In the genomic region with DNA sequence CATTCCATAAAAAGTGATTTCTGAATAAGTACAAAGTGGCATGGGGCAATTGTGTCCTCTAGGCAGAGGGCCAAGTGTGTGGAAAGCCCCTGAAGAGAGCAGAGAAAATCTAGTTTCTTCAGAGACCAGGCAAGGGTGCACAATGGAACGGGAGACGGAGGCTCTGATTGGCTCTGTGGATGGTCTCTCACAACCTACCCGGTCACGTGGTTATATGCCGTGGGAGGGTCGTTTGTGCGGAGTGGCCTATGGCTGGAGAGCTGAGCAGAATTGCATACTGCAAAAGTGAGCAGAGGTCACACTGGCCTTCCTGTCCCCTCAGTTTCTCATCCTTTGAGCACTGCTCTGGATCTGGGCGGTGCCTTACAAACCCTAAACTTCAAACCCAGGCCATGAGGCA, we compare ENCODE assay signal across 10 mouse cellular contexts. TPM values are rescaled to one million over a fixed set of nuclear protein-coding genes. Genes with fewer than 3 reads are reported as not detected.
A peak's percentile ranks its signal among the peaks of the same experiment; 100 is the strongest.
DNase-seq lines count a peak whose midpoint lies in the region; ATAC-seq lines count a peak whose summit lies in the region.
"Had no signal": no experiment of that assay in that cellular context is flagged by ENCODE, and none has a peak within 500 bp of the region (broad histone marks: within the 10 kb centered on the region; RNA-seq: fewer than 3 reads in every experiment).

No protein-coding gene starts in this region.

- H3K27ac ChIP-seq in heart, embryonic 10.5 days: 0 out of 2 replicates have a peak overlapping the region, but pooled peaks have one; percentile 37
- H3K27ac ChIP-seq in stomach, embryonic 16.5 days (ENCODE audit: low read length): no peak overlapping the region

- H3K9me3 ChIP-seq in heart, embryonic 10.5 days: no peaks in the 10 kb centered on the region
- H3K9me3 ChIP-seq in stomach, embryonic 16.5 days (replicated peaks; ENCODE audit: control insufficient read depth, low read length): no peaks in the 10 kb centered on the region
- H3K9me3 ChIP-seq: G1E had no signal

- DNase-seq in heart, embryonic 10.5 days (ENCODE audit: low spot score): no peak
- DNase-seq in heart, postnatal 25 days (ENCODE audit: low spot score): no peak
- DNase-seq in testis, postnatal 14 days (ENCODE audit: low spot score): peak; percentile 72
- no peak for DNase-seq in testis, postnatal 10 days (ENCODE audit: low spot score)
- DNase-seq in heart, postnatal 4 days: peak; percentile 35
- DNase-seq in thymus, adult 18-20 months: no peak
- no peak for DNase-seq in right cerebral cortex, postnatal 10 days (ENCODE audit: low spot score in 2 of 2)
- DNase-seq: cerebellum, adult 8-10 months had no signal

- H3K36me3 ChIP-seq in heart, embryonic 10.5 days: no peaks in the 10 kb centered on the region
- H3K36me3 ChIP-seq in stomach, embryonic 16.5 days (ENCODE audit: control insufficient read depth, insufficient read depth, low read length): no peaks in the 10 kb centered on the region
- H3K36me3 ChIP-seq: G1E had no signal

- H3K27me3 ChIP-seq in heart, embryonic 10.5 days (ENCODE audit: insufficient read depth, poor library complexity, severe bottlenecking): no peaks in the 10 kb centered on the region
- H3K27me3 ChIP-seq in stomach, embryonic 16.5 days (ENCODE audit: control insufficient read depth, insufficient read depth, low read length): no peaks in the 10 kb centered on the region

- intact Hi-C loops in heart, postnatal 25 days (cut with DNase I): loop anchor here (5.0 kb wide), 1 partner anchor 129 kb away; no protein-coding TSS in a partner anchor

- no peak overlapping the region for H3K4me3 ChIP-seq in heart, embryonic 10.5 days
- no peak overlapping the region for H3K4me3 ChIP-seq in stomach, embryonic 16.5 days (replicated peaks; ENCODE audit: low read length)

- H3K4me1 ChIP-seq in heart, embryonic 10.5 days: peaks cover 43% of the 10 kb centered on the region
- no peaks in the 10 kb centered on the region for H3K4me1 ChIP-seq in stomach, embryonic 16.5 days (ENCODE audit: control insufficient read depth, insufficient read depth, low read length)

- WGBS in heart, embryonic 10.5 days: 71% methylated on average over 8 of the region's 8 CpGs
- 76% methylated on average over 8 of the region's 8 CpGs for WGBS in stomach, embryonic 16.5 days

- peak; percentile 43; the same call in 1 of the 2 replicates for ATAC-seq in stomach, embryonic 16.5 days (ENCODE audit: insufficient read depth, low FRiP score)

- no peak overlapping the region for H3K9ac ChIP-seq in stomach, embryonic 16.5 days (ENCODE audit: low read length)

- H3K4me2 ChIP-seq in stomach, embryonic 16.5 days (ENCODE audit: low read depth, low read length): no peak overlapping the region

RNA-seq across cellular contexts. Expression of gene Itga6, which starts 5.9 kb away (rescaled TPM):
- 93.7 and 111 TPM in 2 replicates for polyA plus RNA-seq in heart, embryonic 10.5 days (2016; fragmentation: Nextera tagmentation; extraction: Ambion mirVana)
- total RNA-seq in heart, postnatal 25 days (2021): 10 to 100 TPM; 48.3 to 57.7 TPM
- total RNA-seq in heart, postnatal 4 days (2021): 100 to 1,000 TPM; 104 to 114 TPM
- polyA plus RNA-seq in stomach, embryonic 16.5 days (2015; fragmentation: Nextera tagmentation; extraction: Ambion mirVana): 40.7 and 47.1 TPM in 2 replicates

Comparison
In these comparisons a context has a peak if more than half of its experiments do, and no peak if none do; other contexts are left out.
1. DNase-seq: peak in testis, postnatal 14 days (single experiment) and heart, postnatal 4 days (single experiment); none in heart, embryonic 10.5 days (single experiment), heart, postnatal 25 days (single experiment), testis, postnatal 10 days (single experiment), thymus, adult 18-20 months (0 of 2) and right cerebral cortex, postnatal 10 days (0 of 2).